15 mouse cellular contexts compared by ENCODE assay signal in genomic region chr10:86346235-86346840, GRCm38 (mm10). TPM values are rescaled to one million over a fixed set of nuclear protein-coding genes. Genes with fewer than 3 reads are reported as not detected.
DNase-seq lines count a peak whose midpoint lies in the region; ATAC-seq lines count a peak whose summit lies in the region.
"Had no signal": no experiment of that assay in that cellular context is flagged by ENCODE, and none has a peak within 500 bp of the region (broad histone marks: within the 10 kb centered on the region; RNA-seq: fewer than 3 reads in every experiment).

No protein-coding gene starts in this region.

- no peak overlapping the region for H3K9ac ChIP-seq in heart, embryonic 13.5 days
- H3K9ac ChIP-seq in intestine, embryonic 15.5 days: no peak overlapping the region
- H3K9ac ChIP-seq: forebrain, embryonic 15.5 days had no signal

- WGBS in heart, embryonic 13.5 days: 35% methylated on average over 3 of the region's 3 CpGs
- WGBS in intestine, embryonic 15.5 days: 29% methylated on average over 3 of the region's 3 CpGs

- H3K4me2 ChIP-seq in heart, embryonic 13.5 days: no peak overlapping the region
- no peak overlapping the region for H3K4me2 ChIP-seq in intestine, embryonic 15.5 days (replicated peaks)
- H3K4me2 ChIP-seq: forebrain, embryonic 15.5 days had no signal

- H3K27me3 ChIP-seq in heart, embryonic 13.5 days (replicated peaks): no peaks in the 10 kb centered on the region
- no peaks in the 10 kb centered on the region for H3K27me3 ChIP-seq in intestine, embryonic 15.5 days (replicated peaks)
- H3K27me3 ChIP-seq: forebrain, embryonic 15.5 days had no signal

- H3K4me1 ChIP-seq in heart, embryonic 13.5 days: peaks cover 47% of the 10 kb centered on the region
- peaks cover 20% of the 10 kb centered on the region for H3K4me1 ChIP-seq in intestine, embryonic 15.5 days (replicated peaks)

- ATAC-seq in heart, embryonic 13.5 days (ENCODE audit: extremely low read depth, insufficient number of reproducible peaks, low FRiP score, low TSS enrichment): no peak
- peak; percentile 55 for ATAC-seq in intestine, embryonic 15.5 days
- ATAC-seq: forebrain, embryonic 15.5 days had no signal

- H3K36me3 ChIP-seq in heart, embryonic 13.5 days: peaks cover 72% of the 10 kb centered on the region
- peaks cover 7% of the 10 kb centered on the region; the same call in 1 of the 2 replicates for H3K36me3 ChIP-seq in intestine, embryonic 15.5 days
- H3K36me3 ChIP-seq: forebrain, embryonic 15.5 days had no signal

- H3K27ac ChIP-seq in heart, embryonic 13.5 days (replicated peaks): peak overlapping the region; percentile 42; the same call in 1 of the 2 replicates
- no peak overlapping the region for H3K27ac ChIP-seq in intestine, embryonic 15.5 days
- H3K27ac ChIP-seq: forebrain, embryonic 15.5 days; left cerebral cortex, adult 2 months had no signal

- H3K9me3 ChIP-seq in heart, embryonic 13.5 days: no peaks in the 10 kb centered on the region
- no peaks in the 10 kb centered on the region for H3K9me3 ChIP-seq in intestine, embryonic 15.5 days
- H3K9me3 ChIP-seq: forebrain, embryonic 15.5 days had no signal

- no peak overlapping the region for H3K4me3 ChIP-seq in heart, embryonic 13.5 days
- no peak overlapping the region for H3K4me3 ChIP-seq in intestine, embryonic 15.5 days (replicated peaks)
- H3K4me3 ChIP-seq: erythroblast, embryonic 14.5 days; forebrain, embryonic 15.5 days; left cerebral cortex, adult 2 months had no signal

- no peak for DNase-seq in heart, postnatal 4 days
- peak; percentile 32 for DNase-seq in lung, postnatal 10 days
- DNase-seq in lung, postnatal 4 days: no peak
- DNase-seq in ovary, postnatal 14 days (ENCODE audit: low spot score): no peak
- no peak for DNase-seq in layer of hippocampus, adult 9-11 months
- DNase-seq: adrenal gland, adult 2 months; cerebellum, adult 9-10 months; kidney, adult 11 months; right cerebral cortex, adult 18-20 months; thymus, postnatal 4 days had no signal

RNA-seq across cellular contexts. Expression of gene Timp3, which starts 46.2 kb away (rescaled TPM):
- 65.6 and 69.3 TPM in 2 replicates for polyA plus RNA-seq in heart, embryonic 13.5 days (2015; fragmentation: Nextera tagmentation; extraction: Ambion mirVana)
- 100 to 1,000 TPM; 139 to 143 TPM for total RNA-seq in heart, postnatal 4 days (2021)
- polyA plus RNA-seq in intestine, embryonic 15.5 days (2015; fragmentation: Nextera tagmentation; extraction: Ambion mirVana): 44.6 and 46.9 TPM in 2 replicates
